Mouse (Mus musculus): ENCODE data around the gene Hspa4.

The Hspa4 gene

GRCm38 (mm10) chr11:53249686-53250085 is 50.6 kb downstream of the Hspa4 start:
- no peak for DNase-seq

DNA sequence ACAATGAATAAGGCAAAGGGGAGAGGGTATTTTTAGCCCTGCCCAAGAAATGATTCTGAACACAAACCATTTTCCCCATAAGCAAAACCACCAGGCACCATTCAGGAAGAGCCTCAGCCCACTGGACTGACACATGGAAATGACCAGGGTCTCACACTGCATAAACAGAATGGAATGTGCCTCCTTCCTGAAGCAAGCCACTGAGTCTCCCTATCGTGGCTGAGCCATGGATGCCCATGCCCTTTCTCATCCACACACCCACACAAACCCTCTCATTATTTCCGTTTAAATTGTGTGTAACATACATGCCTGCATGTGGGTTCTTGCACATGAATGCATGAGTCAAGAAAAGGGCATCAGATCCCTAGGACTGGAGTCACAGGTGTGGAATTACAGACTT is 54.7 kb downstream of the Hspa4 start:
- DNase-seq: no peak

GRCm38 (mm10) chr11:53243199-53243598 is 57.1 kb downstream of the Hspa4 start:
- DNase-seq: peak in 1 of 2 experiments; percentile 43

DNA sequence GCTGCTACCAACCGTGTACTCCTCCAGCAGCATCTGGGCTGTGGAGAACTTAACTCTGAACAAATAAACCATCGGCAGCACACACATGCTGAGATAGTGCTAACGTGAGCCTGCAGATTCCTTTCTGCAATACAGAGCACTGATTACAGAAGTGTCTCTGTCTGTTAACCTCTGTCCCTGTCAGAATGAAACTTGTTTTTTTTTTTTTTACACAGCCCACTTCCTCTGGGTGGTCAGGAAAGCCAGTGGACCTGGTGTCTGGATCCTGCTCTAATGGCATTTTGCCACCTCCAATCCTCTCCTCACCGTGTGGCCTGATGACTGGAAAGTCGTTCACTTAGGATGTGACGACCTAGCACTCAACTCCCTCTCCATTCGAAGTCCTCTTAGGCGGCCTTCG is 66.7 kb downstream of the Hspa4 start:
- DNase-seq: no peak

- DNase-seq: no peak
Observed at GRCm38 (mm10) chr11:53231836-53232235, 68.4 kb downstream of the Hspa4 start.

GRCm38 (mm10) chr11:53229011-53229410 is 71.2 kb downstream of the Hspa4 start:
- DNase-seq: no peak

- DNase-seq: no peak
Observed at GRCm38 (mm10) chr11:53210876-53211275, 89.4 kb downstream of the Hspa4 start.
